Mouse (Mus musculus): ENCODE data around the gene Ndrg2.

DNA sequence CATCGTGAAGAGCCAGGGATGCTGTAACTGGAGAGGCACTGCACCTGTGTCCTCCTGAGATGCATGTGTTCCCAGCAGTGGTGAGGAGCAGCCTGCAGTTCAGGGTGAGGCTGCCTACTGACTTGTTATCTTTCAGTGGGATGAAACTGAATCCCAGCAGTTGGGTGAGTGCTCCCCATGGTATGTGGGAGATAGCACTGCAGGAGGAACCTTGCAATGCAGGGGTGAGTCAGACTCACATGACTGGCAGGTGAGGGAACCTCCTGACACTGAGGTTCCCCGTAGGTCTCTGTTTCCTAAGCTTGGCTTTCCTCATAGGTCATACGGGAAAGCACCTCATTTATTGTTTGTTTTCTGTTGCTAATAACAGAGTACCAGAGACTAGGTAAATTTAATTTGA is 36.4 kb downstream of the Ndrg2 start:
- no peak for TF ChIP-seq CTCF (IDR thresholded peaks at IDR 0.05; ENCODE audit: control insufficient read depth, insufficient read depth, insufficient read length)
- TF ChIP-seq MAX (IDR thresholded peaks at IDR 0.05), result no peak
- no peak for TF ChIP-seq USF1 (IDR thresholded peaks at IDR 0.05; ENCODE audit: low read depth)
- no peak for TF ChIP-seq MYOG (IDR thresholded peaks at IDR 0.05; ENCODE audit: control insufficient read depth, extremely low read depth, insufficient read length)
- TF ChIP-seq CEBPB (IDR thresholded peaks at IDR 0.05; ENCODE audit: low read depth), result no peak
- TF ChIP-seq FOSL1 (IDR thresholded peaks at IDR 0.05; ENCODE audit: insufficient read depth, low read length, poor library complexity, severe bottlenecking), result no peak

Data from C2C12 (cell line).